Comparison of ENCODE assay signal across 15 mouse cellular contexts in the genomic region with DNA sequence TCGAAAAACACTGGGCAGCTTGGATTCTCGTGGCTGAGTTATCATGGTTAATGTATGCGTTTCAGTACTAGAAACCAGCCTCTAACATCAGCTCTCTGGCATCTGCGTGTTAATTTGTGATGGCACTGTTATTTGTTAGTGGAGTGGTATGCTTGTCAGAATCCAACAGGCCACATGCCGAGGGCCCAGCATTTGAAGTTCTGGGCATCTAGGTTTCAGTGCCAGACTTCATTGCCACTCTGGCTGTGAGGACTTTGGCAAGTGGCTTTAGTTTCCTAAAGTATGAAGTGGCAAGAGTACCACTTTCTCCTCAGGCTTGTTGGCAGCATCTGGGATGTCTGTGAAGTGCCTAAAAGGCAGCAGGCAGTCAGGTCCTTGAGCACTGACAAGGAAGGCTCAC.
"Had no signal": no experiment of that assay in that cellular context is flagged by ENCODE, and none has a peak within 500 bp of the region (broad histone marks: within the 10 kb centered on the region; RNA-seq: fewer than 3 reads in every experiment).

No protein-coding gene starts in this region.

- H3K9me3 ChIP-seq: limb, embryonic 12.5 days; liver, embryonic 13.5 days; lung, embryonic 15.5 days; megakaryocyte, embryonic 14.5 days; midbrain, embryonic 12.5 days; stomach, embryonic 15.5 days had no signal

- DNase-seq: kidney, postnatal 10 days; liver; liver, embryonic 13.5 days; liver, postnatal 0 days; lung, postnatal 14 days; right cerebral cortex, postnatal 14 days; thymus, adult 2 months; thymus, postnatal 25 days had no signal

- H3K4me1 ChIP-seq: limb, embryonic 12.5 days; liver, embryonic 13.5 days; lung, embryonic 15.5 days; megakaryocyte, embryonic 14.5 days; midbrain, embryonic 12.5 days; stomach, embryonic 15.5 days had no signal

- H3K36me3 ChIP-seq: limb, embryonic 12.5 days; liver, embryonic 13.5 days; lung, embryonic 15.5 days; midbrain, embryonic 12.5 days; stomach, embryonic 15.5 days had no signal

- H3K9ac ChIP-seq: limb, embryonic 12.5 days; liver, embryonic 13.5 days; liver, postnatal 0 days; lung, embryonic 15.5 days; midbrain, embryonic 12.5 days; stomach, embryonic 15.5 days had no signal

- H3K27me3 ChIP-seq: limb, embryonic 12.5 days; liver, embryonic 13.5 days; lung, embryonic 15.5 days; megakaryocyte, embryonic 14.5 days; midbrain, embryonic 12.5 days; stomach, embryonic 15.5 days had no signal

- ATAC-seq: liver, postnatal 0 days; midbrain, embryonic 16.5 days had no signal

- H3K4me2 ChIP-seq: limb, embryonic 12.5 days; liver, embryonic 13.5 days; lung, embryonic 15.5 days; midbrain, embryonic 12.5 days; stomach, embryonic 15.5 days had no signal

- H3K4me3 ChIP-seq: limb, embryonic 12.5 days; liver, embryonic 13.5 days; lung, embryonic 15.5 days; megakaryocyte, embryonic 14.5 days; midbrain, embryonic 12.5 days; stomach, embryonic 15.5 days had no signal

- H3K27ac ChIP-seq: limb, embryonic 12.5 days; liver, embryonic 13.5 days; lung, embryonic 15.5 days; macrophage; midbrain, embryonic 12.5 days; stomach, embryonic 15.5 days had no signal
